Mouse (Mus musculus) kidney, adult 2 months (tissue): ENCODE data around the gene Pla2g5.

Experiments
- CTCF ChIP-seq: fragments of 200-500 bp; conservative IDR thresholded peaks from 2 replicates; pipeline ENCODE4 v1.5.1; 2011; ENCODE audit warnings: low read depth, mild to moderate bottlenecking, control low read depth, low read length, moderate library complexity, mixed read lengths; ENCODE audit not compliant: insufficient read depth, insufficient read length
- POLR2A ChIP-seq: fragments of 200-500 bp; IDR thresholded peaks from one replicate; pipeline ENCODE4 v1.6.1; 2011; ENCODE audit warnings: low read depth, low read length, control low read depth

GRCm38 (mm10) chr4:138856491-138856890 is 6.8 kb downstream of the Pla2g5 start:
- TF ChIP-seq CTCF (peak; percentile 93; the same call in 1 of the 2 replicates), POLR2A (no peak)
